Mouse (Mus musculus) hematopoietic multipotent progenitor cell, adult 10-12 weeks (in vitro differentiated cells): ENCODE data around the gene Vmn2r28. TPM values are rescaled to one million over a fixed set of nuclear protein-coding genes. Genes with fewer than 3 reads are reported as not detected.

ENCODE experiments used
- polyA plus RNA-seq: library from polyadenylated mRNA; stranded (reverse); fragments of >175 nt; gene quantifications from 2 replicates; pipeline ENCODE4 v1.2.3, GENCODE M21; 2012; ENCODE audit warnings: low replicate concordance

Gene Vmn2r28
- polyA plus RNA-seq: not detected in 2 replicates

GRCm38 (mm10) chr7:5493856-5494255 lies at the start of gene Vmn2r28:
Vmn2r28 (minus strand) TSS chr7:5493956.

GRCm38 (mm10) chr7:5456674-5457073 lies 37.1 kb downstream of the Vmn2r28 start, which contains the start of gene Vmn1r59:
Vmn1r59 (minus strand) TSS chr7:5456774.

Other genes starting within 250 kb of the Vmn2r28 start
- not detected in 2 replicates for gene Gm5065, start 143.4 kb downstream of the Vmn2r28 start, polyA plus RNA-seq
- gene Nlrp2, start 142.9 kb downstream of the Vmn2r28 start, polyA plus RNA-seq: not detected in 2 replicates
- gene Vmn1r58, start 80.6 kb downstream of the Vmn2r28 start, polyA plus RNA-seq: not detected in 2 replicates
- not detected in 2 replicates for gene Vmn1r59, start 37.2 kb downstream of the Vmn2r28 start, polyA plus RNA-seq
- gene Vmn1r60, start 53.4 kb upstream of the Vmn2r28 start, polyA plus RNA-seq: not detected in 2 replicates
- gene Vmn1r61, start 119.3 kb upstream of the Vmn2r28 start, polyA plus RNA-seq: not detected in 2 replicates
- gene Vmn1r62, start 179.7 kb upstream of the Vmn2r28 start, polyA plus RNA-seq: not detected in 2 replicates